Mouse (Mus musculus) gastrocnemius, adult 8-10 months (tissue): ENCODE data around the gene Tcf25. TPM values are rescaled to one million over a fixed set of nuclear protein-coding genes. Genes with fewer than 3 reads are reported as not detected.
"Not testable (repeated sequence)": the region's sequence is repeated elsewhere in the genome, so short reads cannot be mapped to it uniquely, and the experiment has no call there.

Experiments used
- DNase-seq, 2 experiments: peaks; one replicate each; pipeline ENCODE4 v3.0.0; 2022; ENCODE audit warnings: low spot score in 2 of 2
- total RNA-seq, 4 experiments: library from RNA; stranded (reverse); gene quantifications; 2 replicates each; pipeline ENCODE4 v1.2.4; 2022

The Tcf25 gene
- total RNA-seq, 4 experiments from 2014 or later: 125 to 155 (median 141) TPM

- peak in 1 of 2 experiments; percentile 30 for DNase-seq
These were observed 36.6 kb downstream of the Tcf25 start for GRCm38 (mm10) chr8:123410049-123410587.

- no peak for DNase-seq
These were observed 37.2 kb downstream of the Tcf25 start for GRCm38 (mm10) chr8:123410788-123411187.

GRCm38 (mm10) chr8:123411246-123411645 lies 37.7 kb downstream of the Tcf25 start, which contains the start of gene Tubb3:
TSS of gene Tubb3 (plus strand) at chr8:123411424.
- DNase-seq: no peak

- DNase-seq: no peak
These were observed 38.3 kb downstream of the Tcf25 start for GRCm38 (mm10) chr8:123411781-123412327.

- DNase-seq: no peak
These were observed 39.1 kb downstream of the Tcf25 start for GRCm38 (mm10) chr8:123412560-123413170.

- DNase-seq: no peak
These were observed 40.7 kb downstream of the Tcf25 start for GRCm38 (mm10) chr8:123414255-123414654.

GRCm38 (mm10) chr8:123414997-123415696 lies 41.6 kb downstream of the Tcf25 start:
- not testable (repeated sequence) for DNase-seq

- DNase-seq: no peak
These were observed 42.7 kb downstream of the Tcf25 start for GRCm38 (mm10) chr8:123415967-123416943.

GRCm38 (mm10) chr8:123416944-123417555 lies 43.5 kb downstream of the Tcf25 start:
- DNase-seq: no peak

GRCm38 (mm10) chr8:123419711-123420110 lies 46.2 kb downstream of the Tcf25 start:
- DNase-seq: no peak

- no peak for DNase-seq
These were observed 47.1 kb downstream of the Tcf25 start for GRCm38 (mm10) chr8:123420525-123421281.

GRCm38 (mm10) chr8:123421325-123421724 lies 47.8 kb downstream of the Tcf25 start:
- no peak for DNase-seq

GRCm38 (mm10) chr8:123422056-123422780 lies 48.7 kb downstream of the Tcf25 start:
- DNase-seq: peak; percentile 32 to 35

- DNase-seq: no peak
These were observed 49.2 kb downstream of the Tcf25 start for GRCm38 (mm10) chr8:123422781-123423159.

GRCm38 (mm10) chr8:123423441-123423840 lies 49.9 kb downstream of the Tcf25 start, which contains the start of gene Def8:
TSS of gene Def8 (plus strand) at chr8:123423527.
- DNase-seq: no peak

GRCm38 (mm10) chr8:123426511-123427509 lies 53.3 kb downstream of the Tcf25 start:
- no peak for DNase-seq

- no peak for DNase-seq
These were observed 54.2 kb downstream of the Tcf25 start for GRCm38 (mm10) chr8:123427639-123428275.
